Mouse (Mus musculus) megakaryocyte, embryonic 14.5 days (primary cell): Measurements from ENCODE around the gene Bdp1. TPM values are rescaled to one million over a fixed set of nuclear protein-coding genes. Genes with fewer than 3 reads are reported as not detected.

ENCODE experiments used
- H3K27me3 ChIP-seq: replicated peaks from 2 replicates; pipeline ENCODE3; 2012; ENCODE audit warnings: inconsistent platforms
- H3K36me3 ChIP-seq: replicated peaks from 2 replicates; pipeline ENCODE3; 2012; ENCODE audit warnings: low read length, inconsistent platforms, mixed read lengths
- H3K4me1 ChIP-seq: 2 replicates; pipeline ENCODE4 v1.6.1; 2012; ENCODE audit warnings: inconsistent platforms
- H3K4me3 ChIP-seq: replicated peaks from 2 replicates; pipeline ENCODE3; 2012; ENCODE audit warnings: moderate library complexity, mild to moderate bottlenecking, inconsistent platforms
- H3K9me3 ChIP-seq: 2 replicates; pipeline ENCODE4 v1.6.1; 2012; ENCODE audit warnings: inconsistent platforms
- FLI1 ChIP-seq: IDR thresholded peaks from 2 replicates; pipeline ENCODE4 v1.6.1; 2012; ENCODE audit warnings: low read length, inconsistent platforms, mixed read lengths
- GATA1 ChIP-seq: IDR thresholded peaks from 3 replicates; pipeline ENCODE4 v1.6.1; 2012; ENCODE audit warnings: mixed read lengths, low read length, inconsistent platforms, borderline replicate concordance
- polyA plus RNA-seq: library from polyadenylated mRNA; stranded (reverse); fragments of >175 nt; gene quantifications from 2 replicates; pipeline ENCODE4 v1.2.3, GENCODE M21; 2012; ENCODE audit warnings: low replicate concordance; ENCODE audit not compliant: insufficient read depth

Bdp1 gene
- polyA plus RNA-seq, 1 experiment = 1.8 TPM

- no peak for TF ChIP-seq GATA1
- TF ChIP-seq FLI1 = no peak
- Histone ChIP-seq H3K36me3 (peaks cover 6% of the 10 kb centered on the region), H3K27me3 (no peaks in the 10 kb centered on the region), H3K4me1 (peaks cover 45% of the 10 kb centered on the region), H3K4me3 (no peak overlapping the region), H3K9me3 (no peaks in the 10 kb centered on the region)
Measured at GRCm38 (mm10) chr13:100005911-100006496, 97.9 kb downstream of the Bdp1 start.

- TF ChIP-seq FLI1 (no peak), GATA1 (no peak)
- no peaks in the 10 kb centered on the region for H3K36me3 ChIP-seq
- H3K4me1 ChIP-seq = peaks cover 18% of the 10 kb centered on the region
- H3K4me3 ChIP-seq = no peak overlapping the region
- no peaks in the 10 kb centered on the region for H3K9me3 ChIP-seq
- no peaks in the 10 kb centered on the region for H3K27me3 ChIP-seq
Measured at GRCm38 (mm10) chr13:100001790-100002196, 102.1 kb downstream of the Bdp1 start.

- no peaks in the 10 kb centered on the region for H3K36me3 ChIP-seq
- H3K9me3 ChIP-seq = no peaks in the 10 kb centered on the region
- H3K4me3 ChIP-seq = no peak overlapping the region
- peaks cover 14% of the 10 kb centered on the region for H3K4me1 ChIP-seq
- TF ChIP-seq FLI1 (no peak), GATA1 (no peak)
- H3K27me3 ChIP-seq = no peaks in the 10 kb centered on the region
Measured at GRCm38 (mm10) chr13:99999078-99999477, 104.8 kb downstream of the Bdp1 start.

- no peaks in the 10 kb centered on the region for H3K27me3 ChIP-seq
- peaks cover 14% of the 10 kb centered on the region for H3K4me1 ChIP-seq
- H3K9me3 ChIP-seq = no peaks in the 10 kb centered on the region
- TF ChIP-seq GATA1 (no peak), FLI1 (no peak)
- no peak overlapping the region for H3K4me3 ChIP-seq
- H3K36me3 ChIP-seq = peaks cover 6% of the 10 kb centered on the region
Measured at GRCm38 (mm10) chr13:99998099-99998498, 105.8 kb downstream of the Bdp1 start.

- H3K4me3 ChIP-seq = no peak overlapping the region
- no peaks in the 10 kb centered on the region for H3K27me3 ChIP-seq
- TF ChIP-seq GATA1 (no peak), FLI1 (no peak)
- no peaks in the 10 kb centered on the region for H3K4me1 ChIP-seq
- H3K9me3 ChIP-seq = no peaks in the 10 kb centered on the region
- peaks cover 59% of the 10 kb centered on the region for H3K36me3 ChIP-seq
Measured at GRCm38 (mm10) chr13:99989592-99989991, 114.3 kb downstream of the Bdp1 start.

GRCm38 (mm10) chr13:99983320-99983719 lies 120.5 kb downstream of the Bdp1 start:
- H3K4me1 ChIP-seq = peaks cover 32% of the 10 kb centered on the region
- H3K27me3 ChIP-seq = no peaks in the 10 kb centered on the region
- H3K9me3 ChIP-seq = no peaks in the 10 kb centered on the region
- TF ChIP-seq FLI1 (no peak), GATA1 (no peak)
- no peak overlapping the region for H3K4me3 ChIP-seq
- H3K36me3 ChIP-seq = peaks cover 29% of the 10 kb centered on the region

GRCm38 (mm10) chr13:99979406-99979805 lies 124.5 kb downstream of the Bdp1 start:
- Histone ChIP-seq H3K4me3 (no peak overlapping the region), H3K27me3 (no peaks in the 10 kb centered on the region), H3K4me1 (peaks cover 40% of the 10 kb centered on the region), H3K9me3 (no peaks in the 10 kb centered on the region), H3K36me3 (peaks cover 32% of the 10 kb centered on the region)
- no peak for TF ChIP-seq GATA1
- no peak for TF ChIP-seq FLI1

GRCm38 (mm10) chr13:99970089-99970488 lies 133.8 kb downstream of the Bdp1 start:
- TF ChIP-seq GATA1 = no peak
- H3K4me3 ChIP-seq = no peak overlapping the region
- peaks cover 49% of the 10 kb centered on the region for H3K36me3 ChIP-seq
- no peaks in the 10 kb centered on the region for H3K27me3 ChIP-seq
- no peaks in the 10 kb centered on the region for H3K9me3 ChIP-seq
- peaks cover under 1% of the 10 kb centered on the region; the same call in 1 of the 2 replicates for H3K4me1 ChIP-seq

Other genes starting within 250 kb of the Bdp1 start
- gene Cartpt, start 203.0 kb downstream of the Bdp1 start, polyA plus RNA-seq = not detected in 2 replicates
- 7.9 and 13.6 TPM in 2 replicates for gene Mccc2, start 88.4 kb downstream of the Bdp1 start, polyA plus RNA-seq
- gene Serf1, start 3.9 kb upstream of the Bdp1 start, polyA plus RNA-seq = 20.9 TPM in 1 of 2 replicates, not detected in the other
- 69.1 and 101 TPM in 2 replicates for gene Smn1, start 20.8 kb upstream of the Bdp1 start, polyA plus RNA-seq
- 0.85 TPM in 1 of 2 replicates, not detected in the other for gene Naip2, start 98.0 kb upstream of the Bdp1 start, polyA plus RNA-seq
- 0.28 TPM in 1 of 2 replicates, not detected in the other for gene Naip5, start 142.3 kb upstream of the Bdp1 start, polyA plus RNA-seq
- gene Naip6, start 213.6 kb upstream of the Bdp1 start, polyA plus RNA-seq = 0.31 TPM in 1 of 2 replicates, not detected in the other